Mouse (Mus musculus) left cerebral cortex, postnatal 4 days (tissue): ENCODE results near the gene Pold4. TPM values are rescaled to one million over a fixed set of nuclear protein-coding genes. Genes with fewer than 3 reads are reported as not detected.

Source experiments
- DNase-seq: peaks from one replicate; pipeline ENCODE4 v3.0.0-alpha.2; 2022
- intact Hi-C: fragments of 180-260 bp; cut with DNase I; formaldehyde crosslinking; loops from one replicate; pipeline ENCODE4 v1.15.1; 2025
- microRNA-seq: library from miRNA; unstranded; fragments of <30 nt; microRNA quantifications from one replicate; pipeline ENCODE4 v1.2.0, GENCODE M21; 2022
- total RNA-seq, 2 experiments: library from RNA; stranded (reverse); gene quantifications; 2 replicates each; pipeline ENCODE4 v1.2.3; 2021

Pold4 gene
- total RNA-seq, 2 experiments from 2014 or later = 11.3 to 11.9 TPM

- intact Hi-C loops = no loop called here
- DNase-seq = no peak
Observed at GRCm38 (mm10) chr19:4263702-4264101, 32.0 kb downstream of the Pold4 start.

- intact Hi-C loops = no loop called here
- no peak for DNase-seq
Observed at GRCm38 (mm10) chr19:4264171-4264780, 32.6 kb downstream of the Pold4 start.

GRCm38 (mm10) chr19:4265956-4266355 is 34.3 kb downstream of the Pold4 start:
- intact Hi-C loops = no loop called here
- peak; percentile 36 for DNase-seq

DNA sequence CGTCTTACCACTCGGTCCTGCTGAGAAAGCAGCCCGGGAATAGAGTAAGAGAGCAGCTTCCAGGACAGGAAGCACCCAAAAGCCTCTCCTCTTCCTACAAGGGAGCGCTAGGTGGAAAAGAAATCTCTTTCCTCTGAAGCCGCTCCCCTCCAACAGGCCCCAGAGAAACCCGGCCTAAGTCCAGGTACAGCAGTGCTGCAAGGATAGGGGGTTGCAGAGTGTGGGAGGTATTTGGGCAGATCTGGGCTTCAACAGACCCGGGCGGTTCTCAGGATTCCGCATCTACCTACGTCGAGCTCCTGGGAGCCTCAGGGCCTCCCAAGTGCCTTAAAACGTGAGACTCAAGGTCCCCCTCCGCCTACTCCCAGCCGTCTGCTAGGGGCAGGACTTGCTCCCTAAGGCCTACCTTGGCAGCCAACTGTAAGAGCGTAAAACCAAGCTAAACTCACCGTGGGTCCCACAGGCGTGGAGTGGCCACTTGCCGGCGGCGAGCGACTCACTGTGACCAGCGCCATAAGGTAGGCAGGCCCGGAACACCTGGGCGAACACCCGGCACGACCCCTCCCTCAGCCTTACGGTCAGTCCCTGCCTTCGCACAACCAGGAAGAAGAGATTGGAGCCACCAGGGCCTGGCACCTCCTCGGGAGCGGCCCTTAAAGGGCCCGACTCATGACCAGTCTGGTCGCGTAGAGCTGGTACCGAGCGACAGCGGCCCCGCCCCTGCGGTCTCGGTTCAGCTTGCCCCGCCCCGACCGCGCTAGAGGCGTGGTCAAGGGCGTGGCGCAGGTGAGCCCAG is 37.1 kb downstream of the Pold4 start, which contains the start of gene Ssh3:
Ssh3 (minus strand) TSS at position 615 of the 796 bp plus-strand sequence.
- intact Hi-C loops = no loop called here
- DNase-seq = no peak

DNA sequence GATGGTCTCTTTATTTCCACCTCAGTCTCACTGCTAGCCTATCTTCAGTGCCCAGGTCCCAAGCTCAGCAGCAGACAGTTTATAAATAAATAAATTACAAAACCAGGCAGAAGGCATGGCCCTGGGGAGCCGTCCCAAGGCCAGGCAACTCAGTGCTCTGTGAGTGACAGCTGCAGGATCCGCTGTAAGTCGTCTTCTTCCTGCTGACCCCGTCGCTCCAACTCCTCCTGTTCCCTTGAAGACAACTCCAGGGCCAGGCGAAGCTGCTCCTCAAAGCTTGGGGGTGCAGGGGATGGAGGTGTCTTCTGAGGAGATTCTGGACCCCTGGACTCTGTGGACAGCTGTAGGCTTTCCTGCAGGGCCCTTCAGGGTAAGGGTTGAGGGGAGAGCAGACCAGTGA is 38.5 kb downstream of the Pold4 start:
- no peak for DNase-seq
- intact Hi-C loops = no loop called here

DNA sequence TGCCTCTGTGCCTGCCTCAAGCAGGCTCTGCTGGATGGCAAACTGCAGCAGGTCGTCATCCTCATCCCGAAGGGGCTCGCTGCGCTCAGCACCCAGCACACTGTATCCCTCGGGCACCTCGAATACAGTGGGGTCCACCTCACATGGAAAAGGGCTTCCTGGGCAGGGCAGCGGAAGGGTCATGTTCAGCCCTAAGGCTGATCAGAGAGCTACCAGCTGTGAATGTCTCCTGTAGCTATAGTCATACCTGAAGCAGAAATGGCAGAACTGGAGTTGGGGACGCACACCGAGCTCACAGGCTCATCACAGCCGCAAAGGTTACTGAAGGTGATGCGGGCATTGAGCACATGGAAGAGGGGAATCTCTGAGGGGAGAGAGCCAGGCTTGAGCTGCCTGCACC is 39.3 kb downstream of the Pold4 start:
- no peak for DNase-seq
- intact Hi-C loops = no loop called here

GRCm38 (mm10) chr19:4279487-4279886 is 47.8 kb downstream of the Pold4 start:
- DNase-seq = no peak
- intact Hi-C loops = no loop called here

- intact Hi-C loops = no loop called here
- no peak for DNase-seq
Observed at GRCm38 (mm10) chr19:4280425-4280824, 48.7 kb downstream of the Pold4 start.

GRCm38 (mm10) chr19:4282898-4283553 is 51.3 kb downstream of the Pold4 start, which contains the start of gene Ankrd13d:
Gene Ankrd13d (minus strand): TSS chr19:4283137.
- intact Hi-C loops = no loop called here
- peak; percentile 89 for DNase-seq

Small RNA genes within 50 kb of the gene (microRNA-seq; reads per million reads assigned to microRNA genes)
- not detected for gene Gm26115
- 4.8 reads per million, percentile 11 among the genes with 10 or more reads in this experiment for gene Mir6985

Other genes with a start within 250 kb of the Pold4 start
- 1 to 10 TPM; 1.4 to 1.6 TPM for gene Acy3, start 245.3 kb upstream of the Pold4 start, total RNA-seq
- gene Tbx10, start 239.1 kb upstream of the Pold4 start, total RNA-seq = not detected
- 10 to 100 TPM; 14.6 to 14.8 TPM for gene Nudt8, start 231.3 kb upstream of the Pold4 start, total RNA-seq
- gene Gm49405, start 231.3 kb upstream of the Pold4 start, total RNA-seq = 1 to 10 TPM; 4.1 to 4.8 TPM
- gene Doc2g, start 228.6 kb upstream of the Pold4 start, total RNA-seq = 1 to 10 TPM; 8.3 to 9.4 TPM
- 100 to 1,000 TPM; 185 to 196 TPM for gene Ndufv1, start 219.1 kb upstream of the Pold4 start, total RNA-seq
- gene Gstp1, start 193.9 kb upstream of the Pold4 start, total RNA-seq = 100 to 1,000 TPM; 288 to 297 TPM
- gene Gstp2, start 185.9 kb upstream of the Pold4 start, total RNA-seq = 10 to 100 TPM; 27.2 to 31.6 TPM
- gene Gstp3, start 172.3 kb upstream of the Pold4 start, total RNA-seq = not detected
- gene Cabp2, start 150.3 kb upstream of the Pold4 start, total RNA-seq = not detected
- 10 to 100 TPM; 27.5 to 28.3 TPM for gene Cdk2ap2, start 134.7 kb upstream of the Pold4 start, total RNA-seq
- 100 to 1,000 TPM; 185 to 187 TPM for gene Pitpnm1, start 131.9 kb upstream of the Pold4 start, total RNA-seq
- gene Aip, start 106.0 kb upstream of the Pold4 start, total RNA-seq = 10 to 100 TPM; 54.8 to 64.8 TPM
- gene Gpr152, start 92.1 kb upstream of the Pold4 start, total RNA-seq = not detected
- not detected for gene Cabp4, start 87.9 kb upstream of the Pold4 start, total RNA-seq
- gene Coro1b, start 83.3 kb upstream of the Pold4 start, total RNA-seq = 100 to 1,000 TPM in 1 of 2 experiments, 10 to 100 TPM in 1; 92.6 to 107 TPM
- gene Ptprcap, start 78.3 kb upstream of the Pold4 start, total RNA-seq = 1 to 10 TPM; 1.2 to 1.6 TPM
- gene Rps6kb2, start 68.5 kb upstream of the Pold4 start, total RNA-seq = 10 to 100 TPM; 38.1 to 39.2 TPM
- 1 to 10 TPM; 2.4 to 3.1 TPM for gene Carns1, start 56.4 kb upstream of the Pold4 start, total RNA-seq
- gene Tbc1d10c, start 40.6 kb upstream of the Pold4 start, total RNA-seq = 1 to 10 TPM; 2.1 to 2.4 TPM
- gene Ppp1ca, start 39.8 kb upstream of the Pold4 start, total RNA-seq = 100 to 1,000 TPM; 318 to 333 TPM
- 10 to 100 TPM in 1 of 2 experiments, 1 to 10 TPM in 1; 9.8 to 10.6 TPM for gene Rad9a, start 30.2 kb upstream of the Pold4 start, total RNA-seq
- gene Clcf1, start 17.7 kb upstream of the Pold4 start, total RNA-seq = 1 to 10 TPM; 1.2 to 1.3 TPM
- gene AC109138.7, start 17.5 kb upstream of the Pold4 start, total RNA-seq = not detected
- 10 to 100 TPM; 71.0 to 74.6 TPM for gene Ssh3, start 37.3 kb downstream of the Pold4 start, total RNA-seq
- gene Ankrd13d, start 51.2 kb downstream of the Pold4 start, total RNA-seq = 10 to 100 TPM; 98.4 to 99.3 TPM
- 100 to 1,000 TPM; 143 to 167 TPM for gene Grk2, start 74.3 kb downstream of the Pold4 start, total RNA-seq
- 10 to 100 TPM; 71.2 to 80.9 TPM for gene Kdm2a, start 166.4 kb downstream of the Pold4 start, total RNA-seq
- gene Rhod, start 207.5 kb downstream of the Pold4 start, total RNA-seq = 1 to 10 TPM; 1.1 to 2.0 TPM
- 1 to 10 TPM; 4.4 to 5.3 TPM for gene Syt12, start 245.5 kb downstream of the Pold4 start, total RNA-seq